Mouse (Mus musculus) forebrain, embryonic 16.5 days (tissue): Measurements from ENCODE around the gene Samd5. TPM values are rescaled to one million over a fixed set of nuclear protein-coding genes. Genes with fewer than 3 reads are reported as not detected.

Experiments
- ATAC-seq: fragments of 200-750 bp; cut with Nextera tagmentation; 2 replicates; pipeline ENCODE4 v1.8.0; 2017; ENCODE audit warnings: mild to moderate bottlenecking, moderate library complexity
- H3K27ac ChIP-seq: fragments of 300-500 bp; sonication (generic); 2 replicates; pipeline ENCODE4 v1.5.1; 2014; ENCODE audit warnings: low read length, control low read depth
- H3K27me3 ChIP-seq: fragments of 300-500 bp; sonication (generic); replicated peaks from 2 replicates; pipeline ENCODE4 v1.6.1; 2014; ENCODE audit warnings: low read length; ENCODE audit not compliant: control insufficient read depth, insufficient read depth
- H3K36me3 ChIP-seq: fragments of 300-500 bp; sonication (generic); 2 replicates; pipeline ENCODE4 v1.6.1; 2014; ENCODE audit not compliant: control insufficient read depth, insufficient read depth
- H3K4me1 ChIP-seq: fragments of 300-500 bp; sonication (generic); replicated peaks from 2 replicates; pipeline ENCODE4 v1.6.1; 2014; ENCODE audit warnings: low read length; ENCODE audit not compliant: control insufficient read depth, insufficient read depth
- H3K4me2 ChIP-seq: fragments of 300-500 bp; sonication (generic); 2 replicates; pipeline ENCODE4 v1.6.1; 2014; ENCODE audit warnings: mild to moderate bottlenecking, low read length, control low read depth
- H3K4me3 ChIP-seq: fragments of 300-500 bp; sonication (generic); replicated peaks from 2 replicates; pipeline ENCODE4 v1.5.1; 2014; ENCODE audit warnings: mild to moderate bottlenecking, low read length, control low read depth
- H3K9ac ChIP-seq: fragments of 300-500 bp; sonication (generic); replicated peaks from 2 replicates; pipeline ENCODE4 v1.6.1; 2014; ENCODE audit warnings: low read depth, low read length, control low read depth
- H3K9me3 ChIP-seq: fragments of 300-500 bp; sonication (generic); 2 replicates; pipeline ENCODE4 v1.6.1; 2016; ENCODE audit warnings: low read length; ENCODE audit not compliant: control insufficient read depth
- WGBS: fragments of 180-500 bp; shearing (Covaris S2); extraction: QIAGEN DNeasy Blood & Tissue Kit; methylation state at CpG from one replicate; pipeline ENCODE4 v1.1.7; 2014; 5-methylcytosine and 5-hydroxymethylcytosine counted together
- polyA plus RNA-seq: library from polyadenylated mRNA; unstranded; fragments of >200 nt; fragmentation: Nextera tagmentation; extraction: Ambion mirVana; gene quantifications from 2 replicates; pipeline ENCODE4 v1.2.1, GENCODE M21; 2015

Samd5 gene
- polyA plus RNA-seq, 1 experiment from 2014 or later = 4.1 TPM

- Histone ChIP-seq H3K27me3 (no peaks in the 10 kb centered on the region), H3K9ac (no peak overlapping the region), H3K4me1 (0 out of 2 replicates have a peak, but pooled peaks cover 5% of the 10 kb centered on the region), H3K4me3 (no peak overlapping the region), H3K4me2 (no peak overlapping the region), H3K36me3 (no peaks in the 10 kb centered on the region), H3K27ac (no peak overlapping the region), H3K9me3 (no peaks in the 10 kb centered on the region)
- ATAC-seq = no peak
- WGBS = 84% methylated on average over 2 of the region's 2 CpGs
Measured at GRCm38 (mm10) chr10:9640056-9640455, 35.0 kb downstream of the Samd5 start.

DNA sequence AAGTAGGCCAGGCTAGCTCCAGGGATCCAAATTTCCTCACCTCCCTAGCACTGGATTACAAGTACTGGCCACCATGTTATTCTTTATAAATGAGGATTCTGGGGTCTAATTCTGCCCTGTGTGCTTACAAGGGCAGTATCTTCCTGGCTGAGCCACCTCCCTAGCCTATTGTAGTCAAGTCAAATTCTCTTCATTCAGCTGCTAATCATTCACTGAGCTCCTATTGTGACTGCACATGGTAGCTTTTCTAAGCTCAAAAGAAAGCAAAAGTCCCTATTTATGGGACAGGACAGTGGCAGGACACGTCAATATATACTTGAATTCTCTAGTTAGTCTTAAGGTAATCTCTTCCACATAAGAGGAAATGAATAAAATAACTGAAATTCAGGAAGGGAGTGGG is 49.7 kb downstream of the Samd5 start:
- Histone ChIP-seq H3K27ac (no peak overlapping the region), H3K36me3 (no peaks in the 10 kb centered on the region), H3K27me3 (no peaks in the 10 kb centered on the region), H3K9me3 (no peaks in the 10 kb centered on the region), H3K4me2 (no peak overlapping the region), H3K4me1 (no peaks in the 10 kb centered on the region), H3K9ac (no peak overlapping the region), H3K4me3 (no peak overlapping the region)
- WGBS = 17% methylated on average over 1 of the region's 1 CpGs
- no peak for ATAC-seq

DNA sequence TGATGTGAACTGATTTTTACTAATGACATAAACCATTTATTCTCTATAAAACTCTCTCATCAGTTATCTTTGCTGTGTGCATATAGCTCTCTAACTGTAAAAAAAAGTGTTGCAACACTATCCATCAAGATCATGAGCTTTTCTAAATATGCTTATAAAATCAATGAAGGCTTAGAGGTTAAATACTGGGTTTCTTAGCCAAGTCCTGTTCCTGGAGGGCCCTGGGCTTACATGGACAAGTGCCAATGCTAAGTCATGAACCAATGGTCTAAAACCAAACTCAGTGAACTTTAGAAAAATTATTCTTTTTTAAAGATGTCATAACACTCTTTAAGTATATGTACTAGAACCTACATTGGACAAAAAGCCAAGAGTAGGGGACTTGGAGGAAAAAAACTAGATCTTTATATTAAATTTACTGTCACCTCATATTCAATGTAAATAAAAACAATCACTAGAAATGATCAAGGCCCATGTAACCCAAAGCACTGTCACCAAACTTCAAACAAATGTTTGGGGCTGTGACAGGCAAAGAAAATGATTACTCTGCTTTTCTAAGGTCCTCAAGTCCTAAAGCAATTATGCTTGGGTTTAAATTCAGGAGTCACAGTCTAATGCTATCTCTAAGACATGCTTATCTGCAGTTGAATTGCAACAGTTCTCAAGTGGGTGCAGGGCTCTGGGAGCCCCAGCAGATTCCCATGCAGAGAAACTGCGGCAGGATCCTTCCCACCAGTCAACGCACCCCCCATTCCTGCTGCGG is 52.9 kb downstream of the Samd5 start:
- 93% methylated on average over 3 of the region's 3 CpGs for WGBS
- no peak overlapping the region for H3K4me3 ChIP-seq
- no peak overlapping the region for H3K27ac ChIP-seq
- no peaks in the 10 kb centered on the region for H3K36me3 ChIP-seq
- no peaks in the 10 kb centered on the region for H3K27me3 ChIP-seq
- ATAC-seq = no peak
- no peaks in the 10 kb centered on the region for H3K4me1 ChIP-seq
- no peak overlapping the region for H3K9ac ChIP-seq
- H3K9me3 ChIP-seq = no peaks in the 10 kb centered on the region
- no peak overlapping the region for H3K4me2 ChIP-seq

DNA sequence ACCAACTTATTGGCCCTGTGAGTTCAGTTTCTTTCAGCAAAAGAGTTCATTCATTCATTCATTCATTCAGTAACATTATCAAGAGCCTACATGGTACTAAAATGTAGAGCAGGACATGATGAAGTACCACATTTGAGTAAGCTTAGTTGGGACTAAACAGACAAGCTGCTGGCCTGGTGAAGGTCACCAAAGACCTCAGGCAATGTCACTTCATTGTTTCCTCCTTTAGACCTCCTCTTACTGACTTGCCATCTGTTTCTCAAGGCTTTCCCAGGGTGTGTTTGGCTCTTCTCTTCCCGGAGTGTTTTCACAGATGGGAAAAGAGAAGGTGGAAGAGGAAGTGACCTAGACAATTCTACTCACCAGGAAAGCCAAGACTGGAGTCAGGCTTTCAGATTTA is 54.0 kb downstream of the Samd5 start:
- WGBS = 66% methylated on average over 1 of the region's 1 CpGs
- Histone ChIP-seq H3K4me2 (no peak overlapping the region), H3K27me3 (no peaks in the 10 kb centered on the region), H3K9ac (no peak overlapping the region), H3K36me3 (no peaks in the 10 kb centered on the region), H3K9me3 (no peaks in the 10 kb centered on the region), H3K4me3 (no peak overlapping the region), H3K4me1 (no peaks in the 10 kb centered on the region), H3K27ac (no peak overlapping the region)
- ATAC-seq = no peak

GRCm38 (mm10) chr10:9615009-9615408 is 60.0 kb downstream of the Samd5 start:
- Histone ChIP-seq H3K27ac (no peak overlapping the region), H3K27me3 (no peaks in the 10 kb centered on the region), H3K4me2 (no peak overlapping the region), H3K4me3 (no peak overlapping the region), H3K36me3 (no peaks in the 10 kb centered on the region), H3K9me3 (no peaks in the 10 kb centered on the region), H3K4me1 (no peaks in the 10 kb centered on the region), H3K9ac (no peak overlapping the region)
- no peak for ATAC-seq

DNA sequence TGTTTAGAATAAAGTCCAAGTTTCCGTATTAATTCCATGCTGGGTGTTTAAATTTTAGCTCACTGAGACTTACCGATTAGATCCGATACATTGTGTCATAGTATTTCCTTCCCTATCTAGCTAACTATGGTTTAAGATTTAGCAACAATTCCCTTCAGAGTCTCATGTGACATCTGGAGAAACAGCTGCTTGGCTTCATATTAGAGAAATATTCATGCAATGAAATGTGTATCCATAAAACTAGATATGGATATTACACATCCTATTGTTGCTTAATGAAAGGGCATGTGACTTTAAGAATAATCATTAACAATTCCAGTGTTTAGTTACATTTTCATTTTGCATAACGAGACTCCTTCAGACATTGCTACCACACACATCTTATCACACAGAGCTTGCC is 66.2 kb downstream of the Samd5 start:
- no peak overlapping the region for H3K27ac ChIP-seq
- H3K4me3 ChIP-seq = no peak overlapping the region
- no peak overlapping the region for H3K4me2 ChIP-seq
- H3K36me3 ChIP-seq = no peaks in the 10 kb centered on the region
- H3K4me1 ChIP-seq = peaks cover 5% of the 10 kb centered on the region; the same call in 1 of the 2 replicates
- no peaks in the 10 kb centered on the region for H3K27me3 ChIP-seq
- H3K9ac ChIP-seq = no peak overlapping the region
- H3K9me3 ChIP-seq = no peaks in the 10 kb centered on the region
- no peak for ATAC-seq
- 60% methylated on average over 4 of the region's 4 CpGs for WGBS

DNA sequence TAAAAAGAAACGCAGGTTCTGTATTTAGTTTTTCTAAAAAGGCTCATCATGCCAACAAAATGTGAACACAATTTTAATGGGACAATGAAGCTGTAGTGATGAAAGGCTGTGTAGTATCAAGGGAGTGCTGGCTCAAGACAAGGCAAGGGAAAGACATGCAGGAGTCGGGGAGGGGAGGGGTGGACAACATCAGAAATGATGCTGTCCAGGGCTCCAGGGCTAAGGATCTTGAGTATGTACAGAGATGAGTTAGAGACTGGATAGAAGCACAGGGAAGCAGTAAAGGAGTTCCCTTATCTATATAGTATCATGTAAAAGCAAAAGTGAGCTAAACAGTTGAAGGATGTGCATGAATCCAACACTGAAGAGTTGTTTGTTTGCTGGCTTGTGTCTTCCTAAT is 67.9 kb downstream of the Samd5 start:
- ATAC-seq = no peak
- Histone ChIP-seq H3K36me3 (no peaks in the 10 kb centered on the region), H3K27ac (no peak overlapping the region), H3K4me1 (peaks cover 7% of the 10 kb centered on the region; the same call in 1 of the 2 replicates), H3K4me2 (no peak overlapping the region), H3K27me3 (no peaks in the 10 kb centered on the region), H3K9me3 (no peaks in the 10 kb centered on the region), H3K4me3 (no peak overlapping the region), H3K9ac (no peak overlapping the region)
- 94% methylated on average over 2 of the region's 2 CpGs for WGBS

DNA sequence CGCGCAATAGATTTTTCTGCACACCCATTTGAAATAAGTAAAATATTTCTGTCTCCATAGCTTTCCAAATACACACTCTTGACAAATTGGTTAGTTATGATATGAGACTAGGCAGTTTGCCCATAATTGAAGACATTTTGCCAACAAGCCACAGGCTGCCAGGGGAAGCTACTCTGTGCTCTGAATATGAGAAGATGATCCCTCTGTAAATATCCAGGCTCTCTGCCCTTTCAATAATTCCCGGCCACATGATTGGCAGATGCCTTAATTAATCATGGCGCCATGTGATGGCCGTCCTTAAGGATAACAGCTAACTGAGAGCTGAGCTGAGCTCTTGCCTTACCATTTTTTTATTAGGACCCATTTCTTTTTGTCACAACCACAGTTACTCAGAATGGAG is 69.4 kb downstream of the Samd5 start:
- Histone ChIP-seq H3K9ac (no peak overlapping the region), H3K36me3 (no peaks in the 10 kb centered on the region), H3K4me2 (no peak overlapping the region), H3K4me1 (peaks cover 7% of the 10 kb centered on the region; the same call in 1 of the 2 replicates), H3K9me3 (no peaks in the 10 kb centered on the region), H3K27ac (no peak overlapping the region), H3K4me3 (no peak overlapping the region), H3K27me3 (no peaks in the 10 kb centered on the region)
- WGBS = 75% methylated on average over 5 of the region's 5 CpGs
- ATAC-seq = no peak

DNA sequence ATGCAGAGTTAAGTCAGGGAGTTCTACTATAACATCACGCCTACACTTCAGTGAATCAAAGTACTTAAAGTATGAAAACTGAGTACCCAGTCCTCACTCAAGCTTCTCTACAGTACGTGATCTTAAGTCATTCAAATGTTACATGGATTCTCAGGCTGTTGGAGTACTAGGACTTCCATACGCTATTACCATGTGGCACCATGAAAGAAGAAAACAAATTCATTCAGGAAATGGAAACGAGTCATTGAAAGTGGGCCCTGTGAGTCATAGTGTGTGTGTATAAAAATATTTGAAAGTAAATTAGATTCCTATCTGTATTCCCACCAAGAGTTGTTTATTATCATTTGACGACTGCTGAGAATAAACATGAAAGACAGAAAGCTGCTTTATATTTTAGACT is 71.7 kb downstream of the Samd5 start:
- H3K4me3 ChIP-seq = no peak overlapping the region
- no peak overlapping the region for H3K27ac ChIP-seq
- H3K9me3 ChIP-seq = no peaks in the 10 kb centered on the region
- ATAC-seq = no peak
- no peak overlapping the region for H3K9ac ChIP-seq
- 48% methylated on average over 5 of the region's 5 CpGs for WGBS
- H3K4me1 ChIP-seq = peaks cover 6% of the 10 kb centered on the region; the same call in 1 of the 2 replicates
- H3K36me3 ChIP-seq = no peaks in the 10 kb centered on the region
- no peaks in the 10 kb centered on the region for H3K27me3 ChIP-seq
- no peak overlapping the region for H3K4me2 ChIP-seq

DNA sequence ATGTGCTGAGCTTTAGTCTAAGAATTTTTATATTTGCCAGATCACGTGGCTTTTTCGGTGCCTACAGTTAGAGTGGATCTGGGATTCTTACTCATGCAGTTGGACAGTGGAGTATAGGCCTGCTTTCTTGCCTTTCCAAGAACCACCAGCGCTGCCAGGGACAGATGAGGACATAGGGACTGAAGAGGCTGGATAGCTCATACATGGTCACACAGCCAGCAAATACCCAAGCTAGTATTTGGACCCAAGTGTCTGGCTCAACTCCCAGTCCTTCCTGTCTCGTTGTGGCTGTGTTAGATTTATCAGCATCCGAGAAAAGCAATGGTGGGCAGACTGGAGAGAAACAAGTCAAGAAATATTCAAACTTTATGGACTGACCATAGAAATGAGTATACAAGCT is 72.2 kb downstream of the Samd5 start:
- H3K27ac ChIP-seq = no peak overlapping the region
- no peak overlapping the region for H3K9ac ChIP-seq
- H3K27me3 ChIP-seq = no peaks in the 10 kb centered on the region
- H3K36me3 ChIP-seq = no peaks in the 10 kb centered on the region
- H3K4me2 ChIP-seq = no peak overlapping the region
- peaks cover 5% of the 10 kb centered on the region; the same call in 1 of the 2 replicates for H3K4me1 ChIP-seq
- WGBS = 64% methylated on average over 5 of the region's 5 CpGs
- no peaks in the 10 kb centered on the region for H3K9me3 ChIP-seq
- ATAC-seq = no peak
- H3K4me3 ChIP-seq = no peak overlapping the region
